Mouse (Mus musculus): ENCODE results near the gene Tmem63b. TPM values are rescaled to one million over a fixed set of nuclear protein-coding genes. Genes with fewer than 3 reads are reported as not detected.

The Tmem63b gene
- total RNA-seq (2015) (3.9 and 5.0 TPM in 2 replicates), total RNA-seq (2017) (2.0 and 5.5 TPM in 2 replicates)

GRCm38 (mm10) chr17:45686716-45687115 is at the start of gene Tmem63b:
Tmem63b (minus strand) TSS chr17:45686905.
- ATAC-seq (replicated peaks; ENCODE audit: poor library complexity) = peak; percentile 42

- ATAC-seq (replicated peaks; ENCODE audit: poor library complexity) = peak; percentile 59
Measured at GRCm38 (mm10) chr17:45735382-45736310, 48.9 kb upstream of the Tmem63b start.

GRCm38 (mm10) chr17:45734881-45735280 is 48.2 kb upstream of the Tmem63b start:
- ATAC-seq (replicated peaks; ENCODE audit: poor library complexity) = no peak

GRCm38 (mm10) chr17:45734333-45734732 is 47.6 kb upstream of the Tmem63b start:
- no peak for ATAC-seq (replicated peaks; ENCODE audit: poor library complexity)

GRCm38 (mm10) chr17:45733735-45734301 is 47.1 kb upstream of the Tmem63b start, which contains the start of gene 1600014C23Rik:
1600014C23Rik (minus strand) TSS chr17:45733844.
- ATAC-seq (replicated peaks; ENCODE audit: poor library complexity) = no peak

- ATAC-seq (replicated peaks; ENCODE audit: poor library complexity) = no peak
Measured at GRCm38 (mm10) chr17:45733038-45733734, 46.5 kb upstream of the Tmem63b start.

- ATAC-seq (replicated peaks; ENCODE audit: poor library complexity) = peak; percentile 71
Measured at GRCm38 (mm10) chr17:45731172-45731864, 44.6 kb upstream of the Tmem63b start.

GRCm38 (mm10) chr17:45730696-45731095 is 44.0 kb upstream of the Tmem63b start:
- no peak for ATAC-seq (replicated peaks; ENCODE audit: poor library complexity)

- ATAC-seq (replicated peaks; ENCODE audit: poor library complexity) = no peak
Measured at GRCm38 (mm10) chr17:45729387-45729786, 42.7 kb upstream of the Tmem63b start.

GRCm38 (mm10) chr17:45727983-45728723 is 41.4 kb upstream of the Tmem63b start:
- no peak for ATAC-seq (replicated peaks; ENCODE audit: poor library complexity)

- ATAC-seq (replicated peaks; ENCODE audit: poor library complexity) = no peak
Measured at GRCm38 (mm10) chr17:45727481-45727880, 40.8 kb upstream of the Tmem63b start.

GRCm38 (mm10) chr17:45726249-45726648 is 39.5 kb upstream of the Tmem63b start:
- ATAC-seq (replicated peaks; ENCODE audit: poor library complexity) = peak; percentile 41

- ATAC-seq (replicated peaks; ENCODE audit: poor library complexity) = no peak
Measured at GRCm38 (mm10) chr17:45724574-45724921, 37.8 kb upstream of the Tmem63b start.

GRCm38 (mm10) chr17:45723732-45724573 is 37.2 kb upstream of the Tmem63b start:
- ATAC-seq (replicated peaks; ENCODE audit: poor library complexity) = peak; percentile 93

- peak; percentile 98 for ATAC-seq (replicated peaks; ENCODE audit: poor library complexity)
Measured at GRCm38 (mm10) chr17:45718323-45718722, 31.6 kb upstream of the Tmem63b start.

GRCm38 (mm10) chr17:45711525-45711924 is 24.8 kb upstream of the Tmem63b start:
- ATAC-seq (replicated peaks; ENCODE audit: poor library complexity) = 0 out of 2 replicates have a peak, but pooled peaks have one; percentile 47

- peak; percentile 47; the same call in 1 of the 2 replicates for ATAC-seq (replicated peaks; ENCODE audit: poor library complexity)
Measured at GRCm38 (mm10) chr17:45710407-45710806, 23.7 kb upstream of the Tmem63b start.

GRCm38 (mm10) chr17:45709829-45710228 is 23.1 kb upstream of the Tmem63b start:
- ATAC-seq (replicated peaks; ENCODE audit: poor library complexity) = no peak

GRCm38 (mm10) chr17:45708179-45708578 is 21.5 kb upstream of the Tmem63b start:
- ATAC-seq (replicated peaks; ENCODE audit: poor library complexity) = no peak
